Mouse (Mus musculus) frontal cortex, postnatal 14 days (tissue): ENCODE results near the gene Slc35e4.
"Not testable (repeated sequence)": the region's sequence is repeated elsewhere in the genome, so short reads cannot be mapped to it uniquely, and the experiment has no call there.

ENCODE experiments used
- DNase-seq, 2 experiments: peaks; one replicate each; pipeline ENCODE4 v3.0.0; 2022; ENCODE audit warnings: low spot score in 2 of 2

The Slc35e4 gene

GRCm38 (mm10) chr11:3918738-3919137 is 4.3 kb upstream of the Slc35e4 start:
- no peak for DNase-seq

- DNase-seq, result peak; percentile 89 to 93
Observed at GRCm38 (mm10) chr11:3913316-3914108, 952 bp downstream of the Slc35e4 start.

GRCm38 (mm10) chr11:3912875-3913271 is 1.6 kb downstream of the Slc35e4 start:
- peak; percentile 33 to 40 for DNase-seq

- peak in 1 of 2 experiments; percentile 33 for DNase-seq
Observed at GRCm38 (mm10) chr11:3912100-3912874, 2.2 kb downstream of the Slc35e4 start.

GRCm38 (mm10) chr11:3911440-3911839 is 3.0 kb downstream of the Slc35e4 start:
- not testable (repeated sequence) for DNase-seq

GRCm38 (mm10) chr11:3910513-3911310 is 3.8 kb downstream of the Slc35e4 start:
- no peak for DNase-seq

GRCm38 (mm10) chr11:3909236-3909635 is 5.2 kb downstream of the Slc35e4 start:
- no peak for DNase-seq

- no peak for DNase-seq
Observed at GRCm38 (mm10) chr11:3905446-3905845, 9.0 kb downstream of the Slc35e4 start.

- no peak for DNase-seq
Observed at GRCm38 (mm10) chr11:3904673-3905072, 9.8 kb downstream of the Slc35e4 start.

- DNase-seq, result peak; percentile 40 to 73
Observed at GRCm38 (mm10) chr11:3903046-3903445, 11.4 kb downstream of the Slc35e4 start.

- no peak for DNase-seq
Observed at GRCm38 (mm10) chr11:3902516-3902915, 11.9 kb downstream of the Slc35e4 start.

GRCm38 (mm10) chr11:3900296-3900695 is 14.2 kb downstream of the Slc35e4 start:
- DNase-seq, result no peak

GRCm38 (mm10) chr11:3895933-3896332 is 18.5 kb downstream of the Slc35e4 start:
- DNase-seq, result no peak

- DNase-seq, result no peak
Observed at GRCm38 (mm10) chr11:3895458-3895857, 19.0 kb downstream of the Slc35e4 start.

- peak; percentile 92 to 93 for DNase-seq
Observed at GRCm38 (mm10) chr11:3894406-3895281, 19.8 kb downstream of the Slc35e4 start, which contains the start of the genes 4921536K21Rik and Dusp18. Gene 4921536K21Rik, minus strand, starts transcription at chr11:3895098. Gene Dusp18, plus strand, starts transcription at chr11:3895240.

GRCm38 (mm10) chr11:3893970-3894369 is 20.5 kb downstream of the Slc35e4 start:
- no peak for DNase-seq

GRCm38 (mm10) chr11:3887331-3887730 is 27.1 kb downstream of the Slc35e4 start:
- no peak for DNase-seq

- DNase-seq, result no peak
Observed at GRCm38 (mm10) chr11:3883711-3884110, 30.8 kb downstream of the Slc35e4 start.

- DNase-seq, result peak; percentile 35 to 73
Observed at GRCm38 (mm10) chr11:3879836-3880235, 34.6 kb downstream of the Slc35e4 start.

- DNase-seq, result no peak
Observed at GRCm38 (mm10) chr11:3878660-3879059, 35.8 kb downstream of the Slc35e4 start.

- DNase-seq, result no peak
Observed at GRCm38 (mm10) chr11:3876419-3876818, 38.0 kb downstream of the Slc35e4 start.
